Mouse (Mus musculus): ENCODE measurements around the gene Wdr62. TPM values are rescaled to one million over a fixed set of nuclear protein-coding genes. Genes with fewer than 3 reads are reported as not detected.

The Wdr62 gene
- polyA plus RNA-seq, 1 experiment from 2014 or later: 11.8 TPM

GRCm38 (mm10) chr7:30321539-30322284 is 41.5 kb upstream of the Wdr62 start, which contains the start of gene E130208F15Rik:
E130208F15Rik (plus strand) TSS chr7:30321740.
- peak within 1 kb of the TSS; percentile 85 for H3K4me3 ChIP-seq (ENCODE audit: low read length)
- peak; percentile 64 for ATAC-seq (ENCODE audit: low read depth)
- peaks cover 12% of the 10 kb centered on the region for H3K4me1 ChIP-seq (replicated peaks; ENCODE audit: control insufficient read depth, insufficient read depth, low read length)
- peaks cover 4% of the 10 kb centered on the region; the same call in 1 of the 2 replicates for H3K9me3 ChIP-seq (ENCODE audit: control insufficient read depth, low read length)
- H3K27me3 ChIP-seq (ENCODE audit: control insufficient read depth, insufficient read depth, low read depth, low read length): no peaks in the 10 kb centered on the region
- H3K27ac ChIP-seq (ENCODE audit: low read length): peak within 1 kb of the TSS; percentile 90
- peak within 1 kb of the TSS; percentile 88 for H3K4me2 ChIP-seq (ENCODE audit: low read depth, low read length)
- H3K36me3 ChIP-seq (ENCODE audit: control insufficient read depth, insufficient read depth, low read length): no peaks in the 10 kb centered on the region
- under 1% methylated on average over 63 of the region's 63 CpGs for WGBS
- H3K9ac ChIP-seq (ENCODE audit: low read length): peak within 1 kb of the TSS; percentile 91

- peak overlapping the region; percentile 91 for H3K9ac ChIP-seq (ENCODE audit: low read length)
- peak overlapping the region; percentile 88 for H3K4me2 ChIP-seq (ENCODE audit: low read depth, low read length)
- H3K9me3 ChIP-seq (ENCODE audit: control insufficient read depth, low read length): peaks cover 4% of the 10 kb centered on the region; the same call in 1 of the 2 replicates
- H3K27ac ChIP-seq (ENCODE audit: low read length): no peak overlapping the region
- no peak for ATAC-seq (ENCODE audit: low read depth)
- no peaks in the 10 kb centered on the region for H3K36me3 ChIP-seq (ENCODE audit: control insufficient read depth, insufficient read depth, low read length)
- peak overlapping the region; percentile 85 for H3K4me3 ChIP-seq (ENCODE audit: low read length)
- H3K4me1 ChIP-seq (replicated peaks; ENCODE audit: control insufficient read depth, insufficient read depth, low read length): peaks cover 12% of the 10 kb centered on the region
- 77% methylated on average over 2 of the region's 2 CpGs for WGBS
- H3K27me3 ChIP-seq (ENCODE audit: control insufficient read depth, insufficient read depth, low read depth, low read length): no peaks in the 10 kb centered on the region
Measured at GRCm38 (mm10) chr7:30320946-30321345, 40.7 kb upstream of the Wdr62 start.

- no peak overlapping the region for H3K9ac ChIP-seq (ENCODE audit: low read length)
- H3K27ac ChIP-seq (ENCODE audit: low read length): no peak overlapping the region
- no peak overlapping the region for H3K4me2 ChIP-seq (ENCODE audit: low read depth, low read length)
- H3K27me3 ChIP-seq (ENCODE audit: control insufficient read depth, insufficient read depth, low read depth, low read length): no peaks in the 10 kb centered on the region
- H3K36me3 ChIP-seq (ENCODE audit: control insufficient read depth, insufficient read depth, low read length): no peaks in the 10 kb centered on the region
- H3K4me1 ChIP-seq (replicated peaks; ENCODE audit: control insufficient read depth, insufficient read depth, low read length): peaks cover 12% of the 10 kb centered on the region
- no peak for ATAC-seq (ENCODE audit: low read depth)
- 93% methylated on average over 3 of the region's 3 CpGs for WGBS
- no peaks in the 10 kb centered on the region for H3K9me3 ChIP-seq (ENCODE audit: control insufficient read depth, low read length)
- no peak overlapping the region for H3K4me3 ChIP-seq (ENCODE audit: low read length)
Measured at GRCm38 (mm10) chr7:30318142-30318541, 37.9 kb upstream of the Wdr62 start.

GRCm38 (mm10) chr7:30315559-30316529 is 35.6 kb upstream of the Wdr62 start:
- no peak overlapping the region for H3K27ac ChIP-seq (ENCODE audit: low read length)
- H3K4me1 ChIP-seq (replicated peaks; ENCODE audit: control insufficient read depth, insufficient read depth, low read length): peaks cover under 1% of the 10 kb centered on the region
- no peaks in the 10 kb centered on the region for H3K27me3 ChIP-seq (ENCODE audit: control insufficient read depth, insufficient read depth, low read depth, low read length)
- peak overlapping the region; percentile 55 for H3K4me2 ChIP-seq (ENCODE audit: low read depth, low read length)
- peak overlapping the region; percentile 49 for H3K4me3 ChIP-seq (ENCODE audit: low read length)
- peak overlapping the region; percentile 61 for H3K9ac ChIP-seq (ENCODE audit: low read length)
- 53% methylated on average over 13 of the region's 13 CpGs for WGBS
- no peaks in the 10 kb centered on the region for H3K9me3 ChIP-seq (ENCODE audit: control insufficient read depth, low read length)
- no peaks in the 10 kb centered on the region for H3K36me3 ChIP-seq (ENCODE audit: control insufficient read depth, insufficient read depth, low read length)
- ATAC-seq (ENCODE audit: low read depth): no peak

- Histone ChIP-seq H3K4me2 (ENCODE audit: low read depth, low read length) (peak within 1 kb of the TSS; percentile 55), H3K36me3 (ENCODE audit: control insufficient read depth, insufficient read depth, low read length) (no peaks in the 10 kb centered on the region), H3K9me3 (ENCODE audit: control insufficient read depth, low read length) (no peaks in the 10 kb centered on the region), H3K27me3 (ENCODE audit: control insufficient read depth, insufficient read depth, low read depth, low read length) (no peaks in the 10 kb centered on the region), H3K9ac (ENCODE audit: low read length) (peak within 1 kb of the TSS; percentile 61), H3K4me3 (ENCODE audit: low read length) (peak within 1 kb of the TSS; percentile 49), H3K27ac (ENCODE audit: low read length) (peak within 1 kb of the TSS; percentile 27; the same call in 1 of the 2 replicates), H3K4me1 (replicated peaks; ENCODE audit: control insufficient read depth, insufficient read depth, low read length) (peaks cover 2% of the 10 kb centered on the region)
- 7% methylated on average over 9 of the region's 9 CpGs for whole genome bisulfite sequencing
- peak; percentile 49 for ATAC-seq (ENCODE audit: low read depth)
Measured at GRCm38 (mm10) chr7:30314721-30315155, 34.5 kb upstream of the Wdr62 start, which contains the start of gene Syne4. Syne4 (plus strand) TSS chr7:30314807.

- WGBS: 41% methylated on average over 27 of the region's 27 CpGs
- H3K27ac ChIP-seq (ENCODE audit: low read length): no peak overlapping the region
- H3K4me1 ChIP-seq (replicated peaks; ENCODE audit: control insufficient read depth, insufficient read depth, low read length): peaks cover 9% of the 10 kb centered on the region
- no peak overlapping the region for H3K9ac ChIP-seq (ENCODE audit: low read length)
- no peak overlapping the region for H3K4me2 ChIP-seq (ENCODE audit: low read depth, low read length)
- no peak for ATAC-seq (ENCODE audit: low read depth)
- no peaks in the 10 kb centered on the region for H3K27me3 ChIP-seq (ENCODE audit: control insufficient read depth, insufficient read depth, low read depth, low read length)
- no peak overlapping the region for H3K4me3 ChIP-seq (ENCODE audit: low read length)
- H3K9me3 ChIP-seq (ENCODE audit: control insufficient read depth, low read length): no peaks in the 10 kb centered on the region
- H3K36me3 ChIP-seq (ENCODE audit: control insufficient read depth, insufficient read depth, low read length): no peaks in the 10 kb centered on the region
Measured at GRCm38 (mm10) chr7:30313666-30314320, 33.6 kb upstream of the Wdr62 start.

DNA sequence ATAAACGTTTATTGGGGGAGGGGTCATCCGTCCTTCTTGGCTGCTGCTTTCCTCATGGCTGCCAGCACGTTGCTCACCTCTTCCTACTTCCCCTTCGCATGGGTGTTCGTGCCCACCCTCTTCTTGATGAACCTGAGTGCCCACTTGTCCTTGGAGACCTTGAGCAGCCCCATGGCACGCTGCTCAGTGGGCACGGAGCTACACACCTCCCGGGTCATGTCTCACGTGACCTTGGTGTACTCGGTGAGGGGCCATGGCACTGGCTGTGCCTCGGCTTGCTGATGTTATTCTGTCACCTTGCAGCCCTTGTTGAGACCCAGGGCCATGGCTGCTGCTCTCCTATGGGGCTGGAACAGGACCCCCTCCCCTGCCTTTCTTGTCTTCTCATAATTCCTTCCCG is 29.9 kb upstream of the Wdr62 start:
- no peak for ATAC-seq (ENCODE audit: low read depth)
- Histone ChIP-seq H3K36me3 (ENCODE audit: control insufficient read depth, insufficient read depth, low read length) (no peaks in the 10 kb centered on the region; the same call in 1 of the 2 replicates), H3K27ac (ENCODE audit: low read length) (no peak overlapping the region), H3K9me3 (ENCODE audit: control insufficient read depth, low read length) (no peaks in the 10 kb centered on the region), H3K4me2 (ENCODE audit: low read depth, low read length) (no peak overlapping the region), H3K27me3 (ENCODE audit: control insufficient read depth, insufficient read depth, low read depth, low read length) (no peaks in the 10 kb centered on the region), H3K9ac (ENCODE audit: low read length) (no peak overlapping the region), H3K4me1 (replicated peaks; ENCODE audit: control insufficient read depth, insufficient read depth, low read length) (peaks cover 11% of the 10 kb centered on the region), H3K4me3 (ENCODE audit: low read length) (no peak overlapping the region)
- WGBS: 82% methylated on average over 12 of the region's 12 CpGs

DNA sequence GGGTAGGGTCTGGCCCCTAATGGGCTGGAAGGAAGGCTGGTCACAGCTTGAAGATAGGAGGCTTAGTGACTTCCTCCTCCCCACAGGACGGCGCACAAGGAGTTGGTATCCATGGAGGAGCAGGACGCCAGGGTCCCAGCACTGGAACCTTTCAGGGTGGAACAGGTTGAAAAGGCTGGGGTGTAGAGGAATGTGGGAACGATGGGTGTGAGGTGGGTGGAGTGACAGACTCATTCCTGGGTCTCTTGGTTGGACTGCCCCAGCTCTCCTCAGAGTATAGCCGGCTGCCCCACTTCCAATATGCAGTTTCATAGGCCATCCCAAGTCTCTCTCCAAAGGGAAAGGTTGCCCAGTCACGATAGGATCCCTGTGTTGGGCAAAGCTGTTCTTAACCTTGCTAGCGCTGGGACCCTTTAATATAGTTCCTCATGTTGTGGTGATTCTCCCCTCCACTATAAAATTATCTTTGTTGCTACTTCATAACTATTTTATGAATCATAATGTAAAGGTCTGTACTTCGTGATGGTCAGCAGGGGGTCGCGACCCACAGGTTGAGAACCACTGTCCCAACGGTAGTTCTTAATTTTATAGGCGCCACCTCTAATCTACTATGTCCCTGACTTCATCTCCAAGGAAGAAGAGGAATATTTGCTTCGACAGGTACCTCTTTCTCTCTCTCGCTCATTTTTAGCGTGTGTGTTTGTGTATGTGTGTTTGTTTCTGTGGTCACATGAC is 29.3 kb upstream of the Wdr62 start:
- no peaks in the 10 kb centered on the region for H3K27me3 ChIP-seq (ENCODE audit: control insufficient read depth, insufficient read depth, low read depth, low read length)
- H3K36me3 ChIP-seq (ENCODE audit: control insufficient read depth, insufficient read depth, low read length): no peaks in the 10 kb centered on the region; the same call in 1 of the 2 replicates
- H3K4me3 ChIP-seq (ENCODE audit: low read length): peak overlapping the region; percentile 80
- no peak overlapping the region for H3K27ac ChIP-seq (ENCODE audit: low read length)
- H3K4me2 ChIP-seq (ENCODE audit: low read depth, low read length): peak overlapping the region; percentile 95
- no peaks in the 10 kb centered on the region for H3K9me3 ChIP-seq (ENCODE audit: control insufficient read depth, low read length)
- peak overlapping the region; percentile 78 for H3K9ac ChIP-seq (ENCODE audit: low read length)
- no peak for ATAC-seq (ENCODE audit: low read depth)
- H3K4me1 ChIP-seq (replicated peaks; ENCODE audit: control insufficient read depth, insufficient read depth, low read length): peaks cover 11% of the 10 kb centered on the region; the same call in 1 of the 2 replicates
- WGBS: 48% methylated on average over 15 of the region's 15 CpGs
